14 mouse cellular contexts compared by ENCODE assay signal in the genomic region with DNA sequence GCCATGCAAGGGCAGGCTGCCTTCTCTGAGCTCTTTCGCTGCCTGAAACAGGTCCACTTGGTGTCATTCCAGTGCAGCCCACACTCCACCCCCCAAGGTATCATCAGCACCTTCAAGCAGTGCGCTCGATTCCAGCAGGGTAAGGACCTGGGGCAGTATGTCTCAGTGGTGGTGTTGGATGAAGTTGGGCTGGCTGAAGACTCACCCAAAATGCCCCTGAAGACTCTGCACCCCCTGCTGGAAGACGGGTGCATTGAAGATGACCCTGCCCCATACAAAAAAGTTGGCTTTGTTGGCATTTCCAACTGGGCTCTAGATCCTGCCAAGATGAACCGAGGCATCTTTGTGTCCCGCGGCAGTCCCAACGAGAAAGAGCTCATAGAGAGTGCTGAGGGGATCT. TPM values are rescaled to one million over a fixed set of nuclear protein-coding genes. Genes with fewer than 3 reads are reported as not detected.
DNase-seq lines count a peak whose midpoint lies in the region; ATAC-seq and TF ChIP-seq lines count a peak whose summit lies in the region.
"Had no signal": no experiment of that assay in that cellular context is flagged by ENCODE, and none has a peak within 500 bp of the region (broad histone marks: within the 10 kb centered on the region; RNA-seq: fewer than 3 reads in every experiment).

No protein-coding gene starts in this region.

- TF ChIP-seq CTCF in gastrocnemius, adult 2 months (IDR thresholded peaks at IDR 0.05) = peak; percentile 44
- peak; percentile 45 for TF ChIP-seq CTCF in lung, postnatal 0 days (IDR thresholded peaks at IDR 0.05)

- DNase-seq in gastrocnemius, adult 2 months = no peak
- DNase-seq in gastrocnemius, postnatal 14 days = no peak
- DNase-seq in lung, postnatal 0 days (ENCODE audit: low spot score) = no peak
- DNase-seq in lung, postnatal 10 days = no peak
- peak; percentile 26 for DNase-seq in ZHBTc4 (ENCODE audit: low read depth, low spot score)
- DNase-seq in thymus, postnatal 36 days = peak; percentile 31 to 33
- no peak for DNase-seq in right cerebral cortex, adult 18-20 months
- no peak for DNase-seq in gastrocnemius, adult 18-20 months (ENCODE audit: low spot score)
- DNase-seq: cerebellum, adult 11 months; layer of hippocampus, adult 9-11 months had no signal

- no peaks in the 10 kb centered on the region for H3K9me3 ChIP-seq in lung, postnatal 0 days (ENCODE audit: low read length)
- H3K9me3 ChIP-seq: embryonic facial prominence, embryonic 12.5 days had no signal

- intact Hi-C loops in gastrocnemius, adult 2 months (cut with DNase I) = no loop called here
- intact Hi-C loops in gastrocnemius, postnatal 14 days (cut with DNase I; ENCODE audit: low total_unique reads) = no loop called here

- no peak for TF ChIP-seq EP300 in lung, postnatal 0 days (IDR thresholded peaks at IDR 0.05)

- no peaks in the 10 kb centered on the region for H3K4me1 ChIP-seq in lung, postnatal 0 days (ENCODE audit: insufficient read depth, low read depth, low read length)
- H3K4me1 ChIP-seq: embryonic facial prominence, embryonic 12.5 days had no signal

- no peak overlapping the region for H3K27ac ChIP-seq in gastrocnemius, adult 2 months
- H3K27ac ChIP-seq in lung, postnatal 0 days (ENCODE audit: low read length) = no peak overlapping the region
- H3K27ac ChIP-seq: embryonic facial prominence, embryonic 12.5 days; macrophage had no signal

- no peak overlapping the region for H3K9ac ChIP-seq in lung, postnatal 0 days (replicated peaks; ENCODE audit: low read depth)
- H3K9ac ChIP-seq: embryonic facial prominence, embryonic 12.5 days had no signal

- ATAC-seq in lung, postnatal 0 days = no peak
- ATAC-seq: forebrain, embryonic 14.5 days had no signal

- no peaks in the 10 kb centered on the region for H3K27me3 ChIP-seq in lung, postnatal 0 days (replicated peaks; ENCODE audit: insufficient read depth, low read length)
- H3K27me3 ChIP-seq: embryonic facial prominence, embryonic 12.5 days had no signal

- H3K4me2 ChIP-seq in lung, postnatal 0 days (replicated peaks; ENCODE audit: low read depth, low read length) = no peak overlapping the region
- H3K4me2 ChIP-seq: embryonic facial prominence, embryonic 12.5 days had no signal

- H3K4me3 ChIP-seq in gastrocnemius, adult 2 months = no peak overlapping the region
- H3K4me3 ChIP-seq in lung, postnatal 0 days (ENCODE audit: low read depth, low read length) = no peak overlapping the region
- H3K4me3 ChIP-seq: embryonic facial prominence, embryonic 12.5 days; myocyte had no signal

- H3K36me3 ChIP-seq in lung, postnatal 0 days (ENCODE audit: insufficient read depth, low read length) = peaks cover 87% of the 10 kb centered on the region
- H3K36me3 ChIP-seq: embryonic facial prominence, embryonic 12.5 days had no signal

- WGBS in lung, postnatal 0 days = 89% methylated on average over 8 of the region's 8 CpGs

RNA-seq across cellular contexts. Expression of gene Endov, which starts 48.9 kb away (rescaled TPM):
- 1 to 10 TPM; 4.3 to 4.5 TPM for total RNA-seq in gastrocnemius, adult 2 months (2021)
- 1 to 10 TPM; 7.3 to 8.7 TPM for total RNA-seq in gastrocnemius, postnatal 14 days (2021)
- polyA plus RNA-seq in lung, postnatal 0 days (2015; fragmentation: Nextera tagmentation; extraction: Ambion mirVana) = 10.2 and 10.3 TPM in 2 replicates
- 1 to 10 TPM; 4.4 to 5.7 TPM for total RNA-seq in gastrocnemius, adult 18-20 months (2021)

RNA-seq across cellular contexts. Expression of gene Rnf213, which starts 49.3 kb away (rescaled TPM):
- 1 to 10 TPM; 4.1 to 6.9 TPM for total RNA-seq in gastrocnemius, adult 2 months (2021)
- 1 to 10 TPM; 5.4 to 7.4 TPM for total RNA-seq in gastrocnemius, postnatal 14 days (2021)
- polyA plus RNA-seq in lung, postnatal 0 days (2015; fragmentation: Nextera tagmentation; extraction: Ambion mirVana) = 8.2 and 9.7 TPM in 2 replicates
- total RNA-seq in gastrocnemius, adult 18-20 months (2021) = 1 to 10 TPM; 5.7 to 6.6 TPM

Comparison
In these comparisons a context has a peak if more than half of its experiments do, and no peak if none do; other contexts are left out.
1. DNase-seq: peak in ZHBTc4 (single experiment) and thymus, postnatal 36 days (2 of 2); none in gastrocnemius, adult 2 months (single experiment), gastrocnemius, postnatal 14 days (single experiment), lung, postnatal 0 days (single experiment), lung, postnatal 10 days (single experiment), right cerebral cortex, adult 18-20 months (single experiment) and gastrocnemius, adult 18-20 months (single experiment).